ENCODE assay signal across 11 mouse cellular contexts in the genomic region with DNA sequence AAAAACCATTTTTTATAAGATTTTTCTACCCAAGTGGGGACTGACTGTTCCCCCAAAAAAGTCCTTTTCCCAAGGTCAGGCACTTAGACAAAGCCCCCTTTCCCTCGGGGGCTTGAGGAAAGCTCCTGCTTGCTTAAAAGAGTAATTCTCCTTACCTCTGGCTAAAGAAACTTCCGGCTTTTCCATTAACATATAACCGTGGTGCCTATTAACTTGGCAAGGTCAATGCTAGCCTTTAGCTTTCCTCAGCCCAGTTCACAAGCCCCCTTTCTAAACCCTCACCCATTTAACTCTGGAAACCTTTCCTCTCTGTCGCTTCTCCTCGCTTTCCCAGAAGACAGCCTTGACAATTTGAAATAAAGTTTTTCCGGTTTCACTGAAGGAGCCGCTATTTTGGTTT. TPM values are rescaled to one million over a fixed set of nuclear protein-coding genes. Genes with fewer than 3 reads are reported as not detected.
DNase-seq lines count a peak whose midpoint lies in the region; ATAC-seq and TF ChIP-seq lines count a peak whose summit lies in the region.
"Had no signal": no experiment of that assay in that cellular context is flagged by ENCODE, and none has a peak within 500 bp of the region (broad histone marks: within the 10 kb centered on the region; RNA-seq: fewer than 3 reads in every experiment).

No protein-coding gene starts in this region.

- peak overlapping the region; percentile 43 for H3K4me2 ChIP-seq in kidney, embryonic 15.5 days
- H3K4me2 ChIP-seq in hindbrain, embryonic 16.5 days (ENCODE audit: low read length): peak overlapping the region; percentile 42

- no peak; the same call in 1 of the 2 replicates for ATAC-seq in kidney, embryonic 15.5 days (replicated peaks; ENCODE audit: low FRiP score)
- ATAC-seq in hindbrain, embryonic 16.5 days: no peak

- no peaks in the 10 kb centered on the region for H3K36me3 ChIP-seq in kidney, embryonic 15.5 days
- H3K36me3 ChIP-seq in ES-E14 (ENCODE audit: control insufficient read depth, insufficient read depth, low read length, poor library complexity, severe bottlenecking): no peaks in the 10 kb centered on the region
- H3K36me3 ChIP-seq in embryonic facial prominence, embryonic 10.5 days (replicated peaks): no peaks in the 10 kb centered on the region
- no peaks in the 10 kb centered on the region for H3K36me3 ChIP-seq in hindbrain, embryonic 16.5 days (ENCODE audit: control insufficient read depth, insufficient read depth, low read length)

- WGBS in kidney, embryonic 15.5 days: 37% methylated on average over 7 of the region's 7 CpGs
- WGBS in embryonic facial prominence, embryonic 10.5 days: 36% methylated on average over 7 of the region's 7 CpGs
- WGBS in hindbrain, embryonic 16.5 days: 45% methylated on average over 7 of the region's 7 CpGs

- H3K9ac ChIP-seq in kidney, embryonic 15.5 days: no peak overlapping the region
- no peak overlapping the region; the same call in 1 of the 2 replicates for H3K9ac ChIP-seq in ES-E14 (ENCODE audit: insufficient read depth, low read depth, low read length, poor library complexity, severe bottlenecking)
- no peak overlapping the region for H3K9ac ChIP-seq in hindbrain, embryonic 16.5 days (ENCODE audit: low read depth, low read length)
- H3K9ac ChIP-seq: liver, embryonic 14.5 days had no signal

- no peaks in the 10 kb centered on the region for H3K9me3 ChIP-seq in kidney, embryonic 15.5 days (replicated peaks)
- H3K9me3 ChIP-seq in ES-E14 (ENCODE audit: control insufficient read depth, insufficient read depth, low read depth, low read length): no peaks in the 10 kb centered on the region
- no peaks in the 10 kb centered on the region for H3K9me3 ChIP-seq in embryonic facial prominence, embryonic 10.5 days
- H3K9me3 ChIP-seq in hindbrain, embryonic 16.5 days (ENCODE audit: control insufficient read depth, low read length): no peaks in the 10 kb centered on the region

- in situ Hi-C loops in ES-E14 (cut with MboI; ENCODE audit: low sequenced_read_pairs in 2 of 2, unreplicated experiment in 2 of 2): no loop called here

- 0 out of 2 replicates have a peak overlapping the region, but pooled peaks have one; percentile 3 for H3K4me3 ChIP-seq in kidney, embryonic 15.5 days (replicated peaks)
- H3K4me3 ChIP-seq in ES-E14 (ENCODE audit: insufficient read depth in 1 of 2, low read depth in 1 of 2, low read length in 2 of 2, poor library complexity in 1 of 2, severe bottlenecking in 1 of 2): no peak overlapping the region; a peak in 1 of 4 replicates
- peak overlapping the region; percentile 18; the same call in 1 of the 2 replicates for H3K4me3 ChIP-seq in embryonic facial prominence, embryonic 10.5 days
- H3K4me3 ChIP-seq in hindbrain, embryonic 16.5 days (ENCODE audit: low read length): no peak overlapping the region

- peak overlapping the region; percentile 84 for H3K27ac ChIP-seq in kidney, embryonic 15.5 days
- peak overlapping the region; percentile 79; the same call in 1 of the 2 replicates for H3K27ac ChIP-seq in ES-E14 (ENCODE audit: insufficient read depth, low read depth, low read length, poor library complexity, severe bottlenecking)
- peak overlapping the region; percentile 75 for H3K27ac ChIP-seq in embryonic facial prominence, embryonic 10.5 days (replicated peaks)
- H3K27ac ChIP-seq in hindbrain, embryonic 16.5 days (ENCODE audit: low read depth, low read length): peak overlapping the region; percentile 25; the same call in 1 of the 2 replicates
- H3K27ac ChIP-seq: liver, embryonic 14.5 days had no signal

- DNase-seq in kidney, adult 11 months: no peak
- DNase-seq in ES-E14 (ENCODE audit: low read depth, low spot score): peak; percentile 34
- DNase-seq in embryonic facial prominence, embryonic 10.5 days (ENCODE audit: low spot score): no peak
- DNase-seq in right cerebral cortex, postnatal 14 days: no peak
- no peak for DNase-seq in retina, postnatal 1 day
- DNase-seq: cerebellum, adult 9-11 months; layer of hippocampus, adult 9-11 months had no signal

- no peaks in the 10 kb centered on the region for H3K27me3 ChIP-seq in kidney, embryonic 15.5 days
- no peaks in the 10 kb centered on the region for H3K27me3 ChIP-seq in embryonic facial prominence, embryonic 10.5 days (replicated peaks; ENCODE audit: low read depth, poor library complexity, severe bottlenecking)
- H3K27me3 ChIP-seq in hindbrain, embryonic 16.5 days (replicated peaks; ENCODE audit: control insufficient read depth, insufficient read depth, low read length): no peaks in the 10 kb centered on the region

- H3K4me1 ChIP-seq in kidney, embryonic 15.5 days: peaks cover 11% of the 10 kb centered on the region; the same call in 1 of the 2 replicates
- H3K4me1 ChIP-seq in ES-E14 (ENCODE audit: control insufficient read depth in 2 of 2, insufficient read depth in 2 of 2, low read length in 2 of 2, poor library complexity in 1 of 2): peaks cover 6 to 9% of the 10 kb centered on the region in 2 experiments; a peak in 3 of 4 replicates
- peaks cover 16% of the 10 kb centered on the region for H3K4me1 ChIP-seq in embryonic facial prominence, embryonic 10.5 days
- peaks cover 5% of the 10 kb centered on the region for H3K4me1 ChIP-seq in hindbrain, embryonic 16.5 days (ENCODE audit: control insufficient read depth, insufficient read depth, low read depth, low read length)

TF ChIP-seq in ES-E14, 5 proteins besides CTCF, POLR2A, EP300 and RAD21:
- TF ChIP-seq CHD2 (IDR thresholded peaks at IDR 0.05; ENCODE audit: low read depth, low read length) (no peak), MAFK (IDR thresholded peaks at IDR 0.05; ENCODE audit: insufficient read depth, low read depth, low read length) (no peak), HCFC1 (IDR thresholded peaks at IDR 0.05; ENCODE audit: borderline replicate concordance, insufficient read depth, low read length) (no peak), ZNF384 (IDR thresholded peaks at IDR 0.05; ENCODE audit: low read depth, low read length) (no peak), ZC3H11A (IDR thresholded peaks at IDR 0.05; ENCODE audit: borderline replicate concordance, low read depth, low read length) (no peak)

RNA-seq across cellular contexts. Expression of a gene that starts 29.7 kb away (rescaled TPM):
- polyA plus RNA-seq in kidney, embryonic 15.5 days (2015; fragmentation: Nextera tagmentation; extraction: Ambion mirVana): 0.08 TPM in 1 of 2 replicates, not detected in the other
- total RNA-seq in ES-E14 (2012; rRNA removed): 0.16 and 0.36 TPM in 2 replicates
- 0.14 and 0.24 TPM in 2 replicates for polyA plus RNA-seq in embryonic facial prominence, embryonic 10.5 days (2016; fragmentation: Nextera tagmentation; extraction: Ambion mirVana)
- polyA plus RNA-seq in hindbrain, embryonic 16.5 days (2015; fragmentation: Nextera tagmentation; extraction: Ambion mirVana): 0.10 and 0.11 TPM in 2 replicates
- total RNA-seq: granulocyte monocyte progenitor cell, adult 5-6 weeks had no signal

Comparison
In these comparisons a context has a peak if more than half of its experiments do, and no peak if none do; other contexts are left out.
1. H3K27ac ChIP-seq: peak in every context shown above with its lines; median percentile 84 in kidney, embryonic 15.5 days; 79 in ES-E14; 75 in embryonic facial prominence, embryonic 10.5 days; 25 in hindbrain, embryonic 16.5 days.
2. H3K4me3 ChIP-seq: peak in kidney, embryonic 15.5 days (single experiment) and embryonic facial prominence, embryonic 10.5 days (single experiment); none in ES-E14 (0 of 2) and hindbrain, embryonic 16.5 days (single experiment).